Mouse (Mus musculus): ENCODE results near the gene Tnfrsf8.

- no peak for TF ChIP-seq CTCF (IDR thresholded peaks at IDR 0.05)
- no peak for TF ChIP-seq EP300 (IDR thresholded peaks at IDR 0.05; ENCODE audit: insufficient read depth, low read depth, low read length)
- no peak for TF ChIP-seq POLR2A (IDR thresholded peaks at IDR 0.05; ENCODE audit: insufficient read depth, low read depth, low read length)
These were observed 41.3 kb upstream of the Tnfrsf8 start for GRCm38 (mm10) chr4:145356234-145356633.

All from heart, adult 2 months (tissue).